Mouse (Mus musculus) adrenal gland, postnatal 0 days (tissue): Measurements from ENCODE around the gene Ins1. TPM values are rescaled to one million over a fixed set of nuclear protein-coding genes. Genes with fewer than 3 reads are reported as not detected.

Experiments
- polyA plus RNA-seq: library from polyadenylated mRNA; unstranded; fragments of >200 nt; fragmentation: Nextera tagmentation; extraction: Ambion mirVana; gene quantifications from 2 replicates; pipeline ENCODE4 v1.2.1, GENCODE M21; 2015

The Ins1 gene
- 0.21 TPM in 1 of 2 replicates, not detected in the other for polyA plus RNA-seq

GRCm38 (mm10) chr19:52263997-52264396, at the start of gene Ins1:
Ins1 (plus strand) TSS chr19:52264297.

